Mouse (Mus musculus) layer of hippocampus, postnatal 14 days (tissue): ENCODE data around the gene Il2rb. TPM values are rescaled to one million over a fixed set of nuclear protein-coding genes. Genes with fewer than 3 reads are reported as not detected.

Source experiments
- DNase-seq, 2 experiments: peaks; one replicate each; pipeline ENCODE4 v3.0.0; 2021 to 2022; ENCODE audit warnings: low spot score in 2 of 2, mixed read lengths in 1 of 2
- long read RNA-seq, 2 experiments: library from polyadenylated mRNA; stranded (forward); transcript quantifications; one replicate each; pipeline ENCODE4 v2.0.0; 2021
- total RNA-seq, 2 experiments: library from RNA; stranded (reverse); gene quantifications; 2 replicates each; pipeline ENCODE4 v1.2.3; 2021

The Il2rb gene
- under 1 TPM; 0.07 to 0.12 TPM for total RNA-seq
- long read RNA-seq, experiment 1 = 0 reads
- long read RNA-seq, experiment 2 = 0 reads

- no peak for DNase-seq
Observed at GRCm38 (mm10) chr15:78494968-78495406, at the start of gene Il2rb. TSS of gene Il2rb (minus strand) at chr15:78495271.

GRCm38 (mm10) chr15:78544561-78545001, 49.5 kb upstream of the Il2rb start, which contains the start of gene Sstr3:
TSS of gene Sstr3 (minus strand) at chr15:78544685.
- DNase-seq = no peak

- no peak for DNase-seq
Observed at GRCm38 (mm10) chr15:78544041-78544440, 49.0 kb upstream of the Il2rb start.

GRCm38 (mm10) chr15:78542767-78543303, 47.8 kb upstream of the Il2rb start:
- DNase-seq = no peak

GRCm38 (mm10) chr15:78542098-78542766, 47.2 kb upstream of the Il2rb start:
- no peak for DNase-seq

GRCm38 (mm10) chr15:78541606-78542005, 46.5 kb upstream of the Il2rb start:
- no peak for DNase-seq

- no peak for DNase-seq
Observed at GRCm38 (mm10) chr15:78541036-78541435, 46.0 kb upstream of the Il2rb start.

- DNase-seq = no peak
Observed at GRCm38 (mm10) chr15:78535723-78536421, 40.8 kb upstream of the Il2rb start.

GRCm38 (mm10) chr15:78533346-78533835, 38.3 kb upstream of the Il2rb start:
- no peak for DNase-seq

- no peak for DNase-seq
Observed at GRCm38 (mm10) chr15:78532566-78533345, 37.7 kb upstream of the Il2rb start.

GRCm38 (mm10) chr15:78531901-78532469, 36.9 kb upstream of the Il2rb start:
- peak; percentile 100 for DNase-seq

- no peak for DNase-seq
Observed at GRCm38 (mm10) chr15:78531451-78531720, 36.3 kb upstream of the Il2rb start.

- no peak for DNase-seq
Observed at GRCm38 (mm10) chr15:78530671-78531450, 35.8 kb upstream of the Il2rb start, which contains the start of gene C1qtnf6. TSS of gene C1qtnf6 (minus strand) at chr15:78531416.

GRCm38 (mm10) chr15:78530141-78530540, 35.1 kb upstream of the Il2rb start:
- no peak for DNase-seq

- DNase-seq = peak; percentile 71
Observed at GRCm38 (mm10) chr15:78529428-78529990, 34.4 kb upstream of the Il2rb start.

- no peak for DNase-seq
Observed at GRCm38 (mm10) chr15:78528726-78529411, 33.8 kb upstream of the Il2rb start.

- peak; percentile 71 to 83 for DNase-seq
Observed at GRCm38 (mm10) chr15:78527973-78528372, 32.9 kb upstream of the Il2rb start.

- DNase-seq = no peak
Observed at GRCm38 (mm10) chr15:78524163-78524562, 29.1 kb upstream of the Il2rb start.

- DNase-seq = no peak
Observed at GRCm38 (mm10) chr15:78521892-78522291, 26.8 kb upstream of the Il2rb start.
